Mouse (Mus musculus) left cerebral cortex, adult 18-20 months (tissue): ENCODE results near the gene Rxfp2. TPM values are rescaled to one million over a fixed set of nuclear protein-coding genes. Genes with fewer than 3 reads are reported as not detected.

ENCODE experiments used
- DNase-seq, 2 experiments: peaks; one replicate each; pipeline ENCODE4 v3.0.0; 2021 to 2022; ENCODE audit warnings: low spot score in 2 of 2, mixed read lengths in 1 of 2
- total RNA-seq, 2 experiments: library from RNA; stranded (reverse); gene quantifications; 2 replicates each; pipeline ENCODE4 v1.2.3; 2021

Rxfp2 gene
- total RNA-seq, 2 experiments from 2014 or later = 1.1 to 1.2 TPM

DNA sequence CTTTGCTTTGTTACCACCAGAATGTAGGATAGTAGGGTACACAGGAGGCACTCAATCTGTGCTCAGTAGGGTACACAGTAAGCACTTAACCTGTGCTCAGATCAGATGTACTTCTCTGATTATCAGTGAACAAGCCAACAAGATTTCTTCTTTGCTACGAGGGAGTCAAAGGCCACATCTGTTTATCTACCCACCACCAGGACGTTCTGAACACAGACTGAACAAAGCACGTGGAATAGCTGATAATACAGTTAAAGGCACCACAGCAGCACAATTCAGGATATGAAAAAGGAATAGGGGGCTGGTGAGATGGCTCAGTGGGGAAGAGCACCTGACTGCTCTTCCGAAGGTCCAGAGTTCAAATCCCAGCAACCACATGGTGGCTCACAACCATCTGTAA, 18.4 kb downstream of the Rxfp2 start:
- no peak for DNase-seq

DNA sequence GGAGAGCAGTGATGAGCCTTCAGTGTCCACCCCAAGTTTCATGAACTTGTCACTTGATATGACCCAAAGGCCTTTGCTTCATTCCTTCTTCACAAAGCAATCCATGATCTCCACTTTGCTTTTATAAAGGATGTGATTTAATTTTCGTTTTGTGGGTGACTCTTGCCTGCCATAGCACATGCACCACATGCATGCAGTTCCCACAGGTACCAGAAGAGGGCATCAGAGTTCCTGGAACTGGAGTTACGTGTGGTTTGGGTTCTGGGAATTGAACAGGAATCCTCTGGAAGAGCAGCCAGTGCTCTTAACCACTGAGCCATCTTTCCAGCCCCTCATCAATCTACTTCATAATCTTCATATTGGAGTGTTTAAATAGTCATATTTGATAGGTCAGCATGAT, 26.1 kb downstream of the Rxfp2 start:
- DNase-seq = no peak

DNA sequence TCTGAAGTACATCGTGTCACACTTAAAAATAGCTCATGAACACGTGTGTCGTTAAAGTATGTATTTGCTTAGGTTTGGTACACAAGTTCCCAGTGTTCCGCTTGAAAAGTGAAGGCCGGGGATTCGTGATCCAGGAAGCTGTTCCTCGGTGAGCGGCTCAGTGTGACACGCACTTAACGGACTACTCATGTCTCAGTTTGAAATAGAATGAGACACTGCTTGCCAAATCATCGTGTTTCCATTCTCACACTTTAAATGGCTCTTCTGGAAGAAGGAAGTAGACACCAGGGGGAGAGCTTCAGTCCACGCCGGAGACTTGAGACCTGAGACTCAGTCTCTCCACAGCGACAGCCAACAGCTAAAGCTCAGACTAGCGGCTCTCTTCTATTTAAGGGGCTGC, 28.0 kb downstream of the Rxfp2 start:
- DNase-seq = no peak

DNA sequence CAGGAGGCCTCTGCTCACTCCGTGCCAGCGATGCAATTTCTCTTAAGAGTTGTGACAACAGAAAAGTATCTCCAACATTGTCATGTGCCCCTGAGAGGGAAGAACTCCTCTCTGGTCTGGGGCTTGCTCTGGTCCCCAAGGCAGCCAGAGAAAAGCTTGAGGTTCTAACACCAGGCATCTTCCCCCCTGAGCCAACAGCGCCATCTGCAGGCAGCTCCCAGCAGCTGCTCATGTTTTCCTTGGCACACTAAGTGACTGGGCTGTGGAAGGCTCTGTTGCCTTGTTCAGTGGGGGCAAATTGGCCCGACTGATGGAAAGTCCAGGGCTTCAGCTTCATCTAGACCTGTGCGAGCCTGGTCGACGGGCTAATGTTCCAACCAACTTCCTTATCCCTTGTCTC, 31.5 kb downstream of the Rxfp2 start:
- peak; percentile 30 to 43 for DNase-seq

DNA sequence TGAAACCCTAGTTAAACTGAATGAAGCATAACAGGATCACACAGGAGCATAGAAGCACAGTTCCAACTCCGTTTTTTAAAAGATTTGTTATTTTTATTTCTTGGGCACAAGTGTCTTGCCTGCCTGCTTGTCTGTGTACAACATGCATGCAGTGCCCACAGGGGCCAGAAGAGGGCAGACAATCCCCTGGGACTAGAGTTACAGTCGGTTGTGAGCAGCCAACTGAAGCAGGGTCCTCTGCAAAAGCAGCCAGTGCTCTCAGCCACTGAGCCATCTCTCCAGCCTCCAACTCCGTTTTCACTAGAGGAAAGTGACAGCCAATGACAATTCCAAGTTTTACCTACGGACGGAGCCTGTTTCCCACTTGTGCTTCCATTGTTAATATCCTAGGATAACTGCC, 33.4 kb downstream of the Rxfp2 start:
- peak in 1 of 2 experiments; percentile 51 for DNase-seq

DNA sequence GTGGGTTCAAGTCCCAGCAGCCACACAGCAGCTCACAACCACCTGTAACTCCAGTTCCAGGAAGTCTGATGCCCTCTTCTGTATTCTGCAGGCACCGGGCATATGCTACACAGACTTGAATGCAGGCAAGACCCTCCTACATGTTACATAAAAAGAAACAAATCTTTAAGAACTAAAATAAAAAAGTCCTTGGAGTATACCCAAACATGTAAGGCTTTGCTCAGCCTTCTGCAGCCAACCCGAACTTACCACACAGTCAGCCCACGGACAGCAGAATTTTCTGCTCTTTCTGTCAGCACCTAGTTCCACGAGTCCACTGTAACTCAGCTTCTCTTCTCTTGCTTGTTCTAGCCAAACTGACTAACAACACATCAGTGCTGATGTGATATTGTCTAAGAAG, 34.8 kb downstream of the Rxfp2 start:
- DNase-seq = peak in 1 of 2 experiments; percentile 39

DNA sequence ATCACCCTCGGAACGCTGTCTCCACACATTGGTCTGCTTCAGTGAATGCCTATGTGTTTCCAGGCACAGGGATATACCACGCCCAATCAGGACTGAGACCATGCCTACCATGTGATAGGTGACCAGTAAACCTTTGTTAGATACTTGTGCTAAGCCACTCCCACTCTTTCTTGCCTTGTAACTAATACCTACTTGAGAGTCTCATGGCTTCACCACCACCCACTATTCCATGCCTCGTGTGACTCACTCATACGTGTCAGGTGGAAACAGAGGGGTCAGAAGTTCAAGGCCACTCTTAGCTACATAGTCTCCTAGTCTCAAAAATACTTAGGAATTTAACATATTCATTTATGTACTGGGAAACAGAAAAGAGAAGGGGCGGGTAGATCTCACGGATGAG, 35.5 kb downstream of the Rxfp2 start:
- no peak for DNase-seq

DNA sequence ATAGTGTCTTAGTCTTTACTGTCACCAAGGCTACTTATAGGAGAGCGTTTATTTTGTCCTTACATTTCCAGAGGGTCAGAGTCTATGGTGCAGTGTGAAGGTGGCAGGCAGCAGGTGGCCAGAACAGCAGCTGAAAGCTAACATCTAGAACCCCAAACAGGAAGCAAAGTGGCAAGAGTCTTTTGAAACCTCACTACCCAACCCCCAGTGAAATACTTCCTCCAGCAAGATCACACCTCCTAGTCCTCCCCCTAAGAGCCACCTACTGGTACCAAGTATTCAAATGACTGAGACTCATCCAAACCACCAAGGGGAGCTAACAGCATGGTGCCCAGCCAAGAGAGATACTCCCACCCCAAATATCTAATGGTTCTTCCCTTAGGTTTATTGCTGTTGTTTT, 36.8 kb downstream of the Rxfp2 start:
- DNase-seq = no peak

DNA sequence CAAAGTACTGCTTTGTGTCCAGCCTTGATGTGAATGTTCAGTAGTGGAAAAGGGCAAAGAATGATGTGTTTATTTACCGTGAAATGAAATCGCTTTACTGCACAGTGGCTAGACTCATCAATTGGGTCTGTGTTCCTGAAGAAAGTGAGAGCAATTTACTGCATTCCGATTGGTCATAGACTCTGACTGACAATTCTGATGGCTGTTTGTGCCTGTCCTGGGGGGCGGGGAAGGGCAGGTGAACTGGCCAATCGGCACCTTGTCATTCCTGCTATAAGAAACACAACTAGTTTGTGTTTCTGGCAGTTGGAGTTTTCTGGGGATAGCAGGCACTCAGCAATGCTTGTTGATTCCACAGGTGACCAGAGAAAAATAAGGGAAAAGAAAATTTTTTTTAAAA, 37.6 kb downstream of the Rxfp2 start:
- no peak for DNase-seq

DNA sequence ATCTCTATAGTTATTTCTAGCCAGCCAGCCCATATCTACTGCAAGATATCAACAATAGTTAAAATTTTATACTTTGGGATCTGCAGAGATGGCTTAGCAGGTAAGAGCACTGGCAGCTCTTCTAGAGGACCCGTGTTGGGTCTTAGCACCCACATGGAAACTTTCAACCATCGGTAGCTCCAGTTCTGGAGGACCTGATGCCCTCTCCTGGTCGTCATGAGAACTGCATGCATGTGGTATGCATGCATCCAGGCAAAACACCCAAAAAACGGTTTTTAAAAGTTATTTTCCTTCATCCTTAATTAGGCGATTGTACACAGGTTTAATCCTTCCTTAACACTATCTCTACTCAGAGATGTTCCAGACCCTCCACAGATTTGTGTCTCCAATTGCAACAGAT, 40.4 kb downstream of the Rxfp2 start:
- DNase-seq = no peak

DNA sequence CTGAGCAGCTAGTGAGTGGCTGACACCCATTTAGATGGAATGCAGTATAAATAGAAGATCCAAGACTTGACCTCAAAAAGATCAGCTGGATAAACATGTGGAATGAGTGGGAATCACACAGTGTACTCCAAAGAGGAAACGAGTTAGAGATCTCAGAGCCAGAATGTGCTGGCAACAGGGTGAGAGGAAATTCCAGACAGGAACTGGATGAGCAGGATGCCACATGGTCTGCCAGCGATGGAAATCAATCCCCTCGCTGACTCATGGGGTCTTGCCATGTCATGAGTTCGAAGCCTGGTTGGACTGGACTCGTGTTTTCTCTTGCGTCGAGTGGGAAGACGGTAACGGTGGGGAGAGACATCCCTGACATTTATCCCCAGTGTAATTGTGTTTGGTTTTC, 41.0 kb downstream of the Rxfp2 start:
- no peak for DNase-seq

DNA sequence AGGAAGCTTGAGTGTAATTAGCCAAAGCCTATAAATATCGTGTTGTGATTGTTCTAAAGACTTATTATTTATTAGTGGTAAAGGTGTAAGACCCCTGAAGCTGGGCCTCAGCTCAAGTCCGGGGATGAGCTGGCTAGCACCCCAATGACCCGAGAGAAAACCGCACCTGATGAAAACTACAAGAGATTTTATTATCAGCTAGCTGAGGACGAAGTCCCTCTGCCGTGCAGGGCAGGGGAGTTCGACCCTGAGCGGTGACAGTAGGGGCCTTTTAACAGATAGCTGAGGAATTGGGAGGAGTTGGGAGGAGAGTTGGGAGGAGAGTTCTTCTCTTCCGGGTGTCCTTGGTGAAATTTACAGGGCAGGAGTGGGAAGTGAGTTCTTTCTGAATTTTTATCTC, 42.6 kb downstream of the Rxfp2 start:
- DNase-seq = no peak

DNA sequence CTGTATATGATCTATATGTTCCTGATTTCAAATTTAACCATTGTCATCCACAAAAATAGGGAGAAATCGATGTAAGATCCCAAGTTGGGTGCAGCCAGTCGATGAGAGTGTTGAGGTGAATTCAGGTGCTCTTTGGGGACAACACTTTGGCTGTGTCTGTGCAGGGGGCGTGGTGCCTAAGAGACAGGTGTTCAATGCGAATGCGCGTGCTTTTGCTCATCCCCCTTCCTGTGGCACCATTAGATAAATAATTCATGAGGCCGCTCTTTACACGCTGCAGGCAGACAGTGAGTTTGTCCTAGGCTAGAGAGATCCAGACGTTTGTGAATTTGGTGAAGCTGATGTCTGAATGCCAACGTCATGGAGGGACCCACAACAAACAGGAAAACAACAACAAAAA, 45.8 kb downstream of the Rxfp2 start:
- no peak for DNase-seq

DNA sequence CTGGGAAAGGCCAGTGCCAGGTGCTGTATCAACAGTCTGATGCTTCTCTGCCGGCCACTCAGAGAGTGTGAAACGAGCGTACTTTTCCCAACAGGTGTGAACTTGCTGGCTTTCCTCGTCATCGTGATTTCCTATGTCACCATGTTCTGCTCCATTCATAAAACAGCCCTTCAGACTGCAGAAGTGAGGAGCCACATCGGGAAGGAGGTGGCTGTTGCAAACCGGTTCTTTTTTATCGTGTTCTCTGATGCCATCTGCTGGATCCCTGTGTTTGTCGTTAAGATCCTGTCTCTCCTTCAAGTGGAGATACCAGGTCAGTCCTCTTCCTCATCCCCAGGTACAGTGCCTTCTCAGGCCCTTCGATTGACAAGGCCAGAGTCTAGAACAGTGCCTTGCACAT, 51.6 kb downstream of the Rxfp2 start:
- DNase-seq = peak; percentile 53 to 58

DNA sequence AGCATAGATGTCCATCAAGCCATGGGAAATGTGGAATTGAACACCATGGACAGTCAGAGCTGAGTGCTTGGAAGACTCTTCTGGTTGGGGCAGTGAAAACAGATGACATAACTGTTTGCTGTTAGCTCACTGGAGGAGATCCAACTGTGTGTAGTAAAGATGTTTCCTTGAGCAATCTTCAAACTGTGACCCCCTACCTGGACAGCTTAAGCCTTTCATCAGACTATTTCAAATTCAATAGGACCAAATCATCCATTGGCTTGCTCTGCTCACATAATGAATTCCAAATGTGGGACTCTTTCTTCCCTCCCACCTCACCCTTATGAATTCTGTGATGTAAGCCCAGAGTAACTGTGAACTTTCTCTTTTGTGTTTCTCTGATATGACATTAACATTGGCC, 53.3 kb downstream of the Rxfp2 start:
- DNase-seq = no peak

DNA sequence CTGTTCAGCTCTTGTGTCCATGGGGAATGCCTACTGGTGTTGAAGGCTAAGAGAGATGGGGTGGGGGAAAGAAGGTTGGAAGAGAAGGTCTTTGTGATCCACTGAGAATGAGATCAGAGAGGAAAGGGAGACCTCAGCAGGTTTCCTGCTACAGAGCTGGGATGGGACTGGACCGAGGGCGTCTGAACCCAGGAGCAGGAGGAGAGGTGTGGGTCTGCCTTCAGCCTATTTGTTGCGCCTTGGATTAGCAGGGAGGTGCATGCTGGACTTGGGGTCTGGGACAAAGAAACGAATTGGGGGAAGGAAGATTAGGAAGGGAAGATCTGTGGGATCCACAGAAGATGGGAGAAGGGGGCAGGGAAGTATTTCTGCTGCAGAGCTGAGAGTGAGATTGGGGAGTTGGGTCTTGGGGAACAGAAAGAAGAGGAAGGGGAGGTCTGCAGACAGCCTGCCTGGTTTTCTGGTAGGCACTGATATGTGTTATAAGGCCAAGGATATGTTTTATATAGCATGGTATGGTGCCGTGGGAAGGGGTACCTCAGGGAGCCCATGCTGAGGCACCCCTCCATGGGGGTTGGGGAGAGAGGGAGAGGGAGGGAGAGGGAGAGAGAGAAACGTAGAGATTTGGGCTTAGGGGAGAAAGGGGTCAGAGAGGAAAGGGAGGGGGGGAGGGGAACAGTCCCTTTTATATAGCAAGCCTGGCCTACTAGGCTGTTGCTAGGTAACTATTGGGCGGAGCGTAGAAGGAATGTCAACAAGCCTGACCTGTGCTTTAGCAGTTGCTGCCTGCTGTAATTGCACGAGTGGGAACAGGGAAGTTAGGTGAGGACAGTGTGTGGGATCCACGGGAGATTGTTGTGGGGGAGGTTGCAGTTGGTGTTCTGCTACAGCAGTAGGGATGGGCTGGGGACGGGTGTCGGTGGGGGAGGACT, 61.7 kb downstream of the Rxfp2 start:
- DNase-seq = no peak

DNA sequence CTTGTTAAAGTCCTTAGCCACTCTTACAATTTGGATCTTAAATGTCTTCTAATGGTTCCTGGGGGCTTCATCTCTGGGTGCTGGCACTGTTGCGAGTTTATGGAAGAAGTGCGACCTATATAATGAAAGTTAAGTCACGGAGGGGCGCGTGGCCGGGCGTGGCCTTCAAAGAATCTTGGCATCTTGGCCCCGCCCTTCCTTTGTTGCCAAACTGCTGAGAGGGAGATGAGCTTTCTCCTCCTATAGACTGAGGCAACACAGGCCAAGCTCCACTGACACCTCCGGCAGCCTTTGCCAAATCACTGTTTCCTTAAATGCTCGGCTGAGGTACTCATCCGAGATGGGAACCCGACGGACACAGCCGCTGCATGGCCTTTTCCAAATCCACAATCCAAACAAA, 64.2 kb downstream of the Rxfp2 start:
- DNase-seq = no peak

DNA sequence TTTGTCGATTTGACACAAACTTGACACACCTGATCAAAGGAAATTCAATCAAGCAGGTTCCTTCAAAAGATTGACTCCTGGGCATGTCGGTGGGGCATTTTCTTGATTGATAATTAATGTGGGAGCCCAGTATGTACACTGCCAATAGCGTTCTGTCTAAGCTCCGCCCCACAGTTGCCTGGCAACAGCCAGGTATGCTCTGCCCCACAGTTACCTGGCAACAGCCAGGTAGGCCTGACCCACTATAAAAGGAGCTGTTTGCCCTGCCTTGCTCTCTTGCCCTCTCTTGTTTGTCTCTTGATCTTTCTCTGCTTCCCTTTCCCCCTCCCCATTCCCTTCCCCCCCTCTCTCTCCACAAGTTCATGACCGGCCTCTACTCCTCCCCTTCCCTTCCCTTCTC, 64.7 kb downstream of the Rxfp2 start:
- no peak for DNase-seq

DNA sequence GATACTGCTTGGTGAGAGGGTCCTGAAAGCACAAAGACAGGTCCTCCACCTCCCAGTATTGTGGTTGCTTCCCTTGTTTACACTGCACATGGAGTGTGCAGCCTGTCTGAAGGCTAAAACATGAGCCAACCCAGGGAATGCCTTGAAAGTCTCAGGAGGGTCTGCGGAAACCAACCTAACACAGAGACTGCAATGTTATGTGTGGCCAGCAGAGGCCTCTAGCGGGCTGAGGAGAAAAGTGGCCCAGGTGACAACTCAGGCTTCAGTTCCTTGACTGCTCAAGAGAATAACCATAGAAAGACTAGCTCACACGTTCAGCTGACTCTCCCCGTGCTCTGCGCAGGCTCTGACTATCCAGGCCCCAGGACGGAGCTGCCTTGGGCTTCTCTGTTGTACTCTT, 79.1 kb downstream of the Rxfp2 start:
- DNase-seq = peak; percentile 61 to 63

DNA sequence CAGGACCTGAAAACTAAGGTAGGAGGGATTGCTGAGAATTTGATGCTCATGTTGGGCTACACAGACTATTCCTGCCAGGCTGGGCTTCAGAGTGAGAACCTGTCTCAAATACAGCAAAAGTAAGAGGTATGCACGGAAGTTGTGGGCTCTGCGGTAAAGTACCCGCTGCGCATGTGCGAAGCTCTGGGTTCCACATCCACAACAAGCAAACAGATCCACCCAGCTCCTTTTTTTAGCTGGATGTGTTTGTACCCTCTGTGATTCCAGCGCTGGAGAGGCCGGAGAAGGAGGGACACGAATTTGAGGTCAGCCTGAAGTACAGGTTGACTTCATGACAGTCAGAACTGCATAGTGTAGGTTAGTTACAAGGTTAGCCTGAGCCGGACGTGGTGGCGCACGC, 80.3 kb downstream of the Rxfp2 start:
- no peak for DNase-seq

DNA sequence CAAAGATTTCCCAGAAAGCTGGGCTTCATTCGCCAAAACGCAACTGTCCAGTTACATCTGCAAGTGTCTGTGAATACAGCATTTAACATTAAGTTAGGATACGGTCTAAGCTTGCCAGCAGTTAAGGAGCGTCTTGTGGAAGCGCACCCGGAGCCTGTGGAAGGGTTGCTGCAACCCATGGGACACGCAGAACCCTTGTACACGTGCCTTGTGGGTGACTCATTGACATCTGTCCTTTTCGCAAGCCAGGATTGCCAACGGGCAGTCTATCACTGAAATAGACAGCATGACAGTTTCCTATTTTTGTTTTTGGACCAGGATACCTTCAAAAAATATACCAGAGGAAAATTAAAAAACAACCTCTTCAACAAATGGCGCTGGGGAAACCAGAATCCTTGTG, 83.3 kb downstream of the Rxfp2 start:
- no peak for DNase-seq

DNA sequence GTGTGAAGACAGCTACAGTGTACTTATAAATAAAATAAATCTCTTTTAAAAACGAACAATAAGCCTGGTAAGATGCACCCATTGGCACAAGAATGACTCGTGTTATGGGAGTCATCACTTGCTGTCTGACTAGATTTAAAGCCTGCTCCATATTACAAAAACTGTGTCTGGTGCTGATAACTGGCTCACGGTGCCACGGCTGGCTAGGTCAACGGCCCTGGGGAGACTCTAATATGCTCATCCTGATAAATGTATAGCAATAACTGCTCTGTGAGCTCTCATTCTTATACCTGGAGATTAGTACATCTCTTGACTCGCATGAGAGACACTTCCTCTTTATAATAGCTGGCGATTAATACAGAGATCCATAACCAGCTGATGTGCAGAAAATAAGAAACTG, 87.9 kb downstream of the Rxfp2 start:
- no peak for DNase-seq

DNA sequence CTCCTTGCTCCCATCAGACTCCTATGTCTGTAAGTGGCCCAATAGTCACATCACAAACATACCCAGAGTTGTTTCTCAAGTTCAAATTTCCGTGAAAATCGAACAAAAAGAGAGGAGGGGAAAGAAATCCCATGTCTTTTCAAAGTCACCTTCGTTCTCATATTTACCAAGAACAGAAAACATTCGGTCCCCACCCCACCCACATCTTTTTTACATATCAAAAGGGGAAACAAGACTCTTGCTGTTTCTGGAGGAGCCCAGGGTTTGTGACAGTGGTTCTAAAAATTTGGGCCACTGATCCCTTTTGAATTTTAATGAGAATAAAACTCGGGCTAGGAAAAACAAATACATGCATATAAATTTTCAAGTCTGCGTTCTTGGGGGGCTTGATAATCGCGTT, 92.8 kb downstream of the Rxfp2 start:
- no peak for DNase-seq
